Mouse (Mus musculus): ENCODE results near the gene Defb21. TPM values are rescaled to one million over a fixed set of nuclear protein-coding genes. Genes with fewer than 3 reads are reported as not detected.

Gene Defb21
- polyA plus RNA-seq, 1 experiment from 2014 or later: not detected

DNA sequence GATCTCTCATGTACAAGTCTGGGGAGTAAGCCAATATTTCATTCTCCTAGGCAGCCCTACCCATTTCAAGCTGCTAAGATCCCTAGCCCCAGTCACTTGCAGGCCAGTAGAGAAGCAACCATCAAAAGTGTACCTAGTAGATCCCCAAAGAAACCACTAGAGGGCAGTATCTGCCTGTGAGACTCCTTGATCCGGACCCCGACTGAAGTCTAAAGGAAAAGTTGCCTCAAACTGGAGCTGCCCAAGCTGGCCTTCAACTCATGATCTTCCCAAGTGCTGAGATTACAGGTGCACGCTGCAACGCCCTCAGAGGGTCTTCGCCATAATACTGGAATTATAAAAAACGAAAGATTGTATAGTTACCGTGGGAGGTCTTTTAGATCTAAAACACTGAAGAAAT lies 43.0 kb downstream of the Defb21 start:
- Histone ChIP-seq H3K4me1 (replicated peaks; ENCODE audit: control insufficient read depth, insufficient read depth, low read length) (no peaks in the 10 kb centered on the region), H3K9ac (ENCODE audit: low read depth, low read length) (no peak overlapping the region), H3K4me3 (ENCODE audit: low read depth, low read length) (no peak overlapping the region), H3K27ac (ENCODE audit: low read depth, low read length) (no peak overlapping the region), H3K27me3 (replicated peaks; ENCODE audit: control insufficient read depth, insufficient read depth, low read length) (no peaks in the 10 kb centered on the region), H3K4me2 (replicated peaks; ENCODE audit: low read depth) (no peak overlapping the region), H3K9me3 (ENCODE audit: control insufficient read depth) (no peaks in the 10 kb centered on the region), H3K36me3 (ENCODE audit: control insufficient read depth, insufficient read depth) (no peaks in the 10 kb centered on the region)
- ATAC-seq: peak; percentile 33; the same call in 1 of the 2 replicates
- TF ChIP-seq CTCF (IDR thresholded peaks at IDR 0.05; ENCODE audit: low read depth): peak; percentile 95
- WGBS: 16% methylated on average over 7 of the region's 7 CpGs

DNA sequence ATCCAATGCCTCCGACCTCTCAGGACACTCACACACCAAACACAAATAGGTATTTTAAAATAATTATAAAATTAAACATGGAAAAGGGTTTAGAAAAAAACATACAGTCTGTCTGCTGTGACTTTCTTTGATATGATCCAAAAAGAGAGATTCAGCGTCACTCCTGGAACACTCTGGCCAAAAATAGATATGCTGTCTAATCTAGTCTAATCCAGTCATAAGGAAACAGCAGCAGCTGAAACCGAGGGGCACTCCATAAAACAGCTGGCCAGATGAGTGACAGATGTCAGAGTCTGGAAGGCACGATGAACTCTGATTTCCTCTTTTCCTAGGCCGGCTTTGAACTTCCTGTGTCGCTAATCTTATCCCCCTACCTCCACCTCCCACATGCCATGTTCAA lies 43.9 kb downstream of the Defb21 start:
- 70% methylated on average over 6 of the region's 6 CpGs for WGBS
- no peak for ATAC-seq
- Histone ChIP-seq H3K27me3 (replicated peaks; ENCODE audit: control insufficient read depth, insufficient read depth, low read length) (no peaks in the 10 kb centered on the region), H3K4me3 (ENCODE audit: low read depth, low read length) (no peak overlapping the region), H3K4me2 (replicated peaks; ENCODE audit: low read depth) (no peak overlapping the region), H3K36me3 (ENCODE audit: control insufficient read depth, insufficient read depth) (no peaks in the 10 kb centered on the region), H3K27ac (ENCODE audit: low read depth, low read length) (no peak overlapping the region), H3K4me1 (replicated peaks; ENCODE audit: control insufficient read depth, insufficient read depth, low read length) (no peaks in the 10 kb centered on the region), H3K9me3 (ENCODE audit: control insufficient read depth) (no peaks in the 10 kb centered on the region), H3K9ac (ENCODE audit: low read depth, low read length) (no peak overlapping the region)
- no peak for TF ChIP-seq CTCF (IDR thresholded peaks at IDR 0.05; ENCODE audit: low read depth)

DNA sequence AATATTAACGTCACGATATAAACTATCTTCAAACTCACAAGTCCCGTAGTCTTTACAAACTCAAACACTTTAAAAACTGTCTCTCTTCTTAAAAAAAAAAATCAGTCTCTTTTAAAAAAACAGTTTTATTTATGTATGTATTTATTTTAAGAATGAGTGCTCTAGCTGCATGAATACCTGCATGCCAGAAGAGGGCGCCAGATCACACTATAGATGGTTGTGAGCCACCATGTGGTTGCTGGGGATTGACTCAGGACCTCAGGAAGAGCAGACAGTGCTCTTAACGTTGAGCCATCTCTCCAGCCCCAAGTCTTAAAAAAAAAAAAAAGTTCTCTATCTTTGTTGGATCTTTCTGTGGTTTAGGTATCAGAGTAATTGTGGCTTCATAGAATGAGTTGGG lies 44.8 kb downstream of the Defb21 start:
- H3K9ac ChIP-seq (ENCODE audit: low read depth, low read length): no peak overlapping the region
- H3K27ac ChIP-seq (ENCODE audit: low read depth, low read length): no peak overlapping the region
- no peak overlapping the region for H3K4me3 ChIP-seq (ENCODE audit: low read depth, low read length)
- peak; percentile 59 for TF ChIP-seq CTCF (IDR thresholded peaks at IDR 0.05; ENCODE audit: low read depth)
- no peaks in the 10 kb centered on the region for H3K4me1 ChIP-seq (replicated peaks; ENCODE audit: control insufficient read depth, insufficient read depth, low read length)
- no peaks in the 10 kb centered on the region for H3K9me3 ChIP-seq (ENCODE audit: control insufficient read depth)
- no peaks in the 10 kb centered on the region for H3K27me3 ChIP-seq (replicated peaks; ENCODE audit: control insufficient read depth, insufficient read depth, low read length)
- no peak for ATAC-seq
- no peaks in the 10 kb centered on the region for H3K36me3 ChIP-seq (ENCODE audit: control insufficient read depth, insufficient read depth)
- WGBS: 61% methylated on average over 5 of the region's 5 CpGs
- no peak overlapping the region for H3K4me2 ChIP-seq (replicated peaks; ENCODE audit: low read depth)

DNA sequence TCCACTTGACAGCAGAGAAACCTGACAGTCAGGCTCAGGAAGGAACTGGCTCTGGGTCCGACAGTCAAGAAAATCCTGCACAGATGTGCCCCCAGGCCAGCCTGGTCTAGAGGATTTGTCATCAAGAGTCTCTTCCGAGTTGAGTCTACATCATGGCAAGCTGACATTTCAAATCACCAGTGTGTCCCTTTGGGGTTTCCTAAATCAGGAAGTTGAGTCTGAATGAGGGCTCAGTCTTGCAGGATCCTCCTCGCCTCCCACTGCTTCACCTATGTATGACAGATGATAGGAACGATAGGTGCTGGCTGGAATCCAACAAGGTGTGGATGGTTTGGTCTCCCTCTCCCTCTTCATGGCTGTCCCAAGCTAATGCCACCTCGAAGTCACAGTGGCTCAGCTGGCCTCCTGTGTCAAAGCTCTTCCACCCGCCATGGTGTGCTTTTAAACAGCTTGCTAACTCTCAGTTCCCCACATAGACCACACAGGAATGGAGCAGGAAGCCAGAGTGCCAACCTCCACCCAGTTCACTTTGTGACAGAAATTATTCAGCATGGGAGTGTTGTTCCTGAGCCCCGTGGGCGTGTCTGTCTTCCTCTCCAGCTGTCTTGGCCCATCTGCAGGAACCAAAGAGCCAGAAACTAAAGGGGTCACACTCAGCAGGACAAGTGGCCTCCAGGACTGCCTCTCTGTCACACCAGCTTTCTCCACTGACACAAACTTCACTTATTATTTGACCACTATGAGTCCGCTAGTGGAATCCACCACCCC lies 48.0 kb downstream of the Defb21 start:
- H3K4me2 ChIP-seq (replicated peaks; ENCODE audit: low read depth): no peak overlapping the region
- ATAC-seq: no peak
- TF ChIP-seq CTCF (IDR thresholded peaks at IDR 0.05; ENCODE audit: low read depth): no peak
- no peaks in the 10 kb centered on the region for H3K9me3 ChIP-seq (ENCODE audit: control insufficient read depth)
- no peaks in the 10 kb centered on the region for H3K36me3 ChIP-seq (ENCODE audit: control insufficient read depth, insufficient read depth)
- no peaks in the 10 kb centered on the region for H3K4me1 ChIP-seq (replicated peaks; ENCODE audit: control insufficient read depth, insufficient read depth, low read length)
- no peak overlapping the region for H3K27ac ChIP-seq (ENCODE audit: low read depth, low read length)
- H3K27me3 ChIP-seq (replicated peaks; ENCODE audit: control insufficient read depth, insufficient read depth, low read length): 0 out of 2 replicates have a peak, but pooled peaks cover under 1% of the 10 kb centered on the region
- no peak overlapping the region for H3K4me3 ChIP-seq (ENCODE audit: low read depth, low read length)
- H3K9ac ChIP-seq (ENCODE audit: low read depth, low read length): no peak overlapping the region
- 66% methylated on average over 9 of the region's 9 CpGs for WGBS

DNA sequence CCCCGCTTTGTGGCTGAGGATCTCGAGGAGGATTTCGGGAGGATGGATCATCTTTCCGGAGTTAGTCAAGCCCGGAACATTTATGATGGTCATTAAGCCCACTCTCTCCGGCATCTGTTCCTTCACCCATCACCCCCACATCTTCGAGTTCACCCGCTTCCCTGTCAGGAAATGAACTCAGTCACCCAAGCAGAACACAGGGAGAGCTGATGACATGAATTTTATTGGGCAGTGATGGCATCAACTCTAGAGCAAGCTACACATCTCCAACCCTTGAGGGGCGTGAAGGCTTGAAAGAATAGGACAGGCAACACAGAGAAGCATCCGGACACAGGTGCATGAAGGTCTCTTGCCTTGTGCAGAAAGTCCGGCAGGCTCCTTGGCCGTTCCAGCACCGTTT lies 49.6 kb downstream of the Defb21 start:
- no peaks in the 10 kb centered on the region for H3K9me3 ChIP-seq (ENCODE audit: control insufficient read depth)
- H3K9ac ChIP-seq (ENCODE audit: low read depth, low read length): no peak overlapping the region
- no peaks in the 10 kb centered on the region for H3K36me3 ChIP-seq (ENCODE audit: control insufficient read depth, insufficient read depth)
- peaks cover 15% of the 10 kb centered on the region; the same call in 1 of the 2 replicates for H3K27me3 ChIP-seq (replicated peaks; ENCODE audit: control insufficient read depth, insufficient read depth, low read length)
- H3K27ac ChIP-seq (ENCODE audit: low read depth, low read length): no peak overlapping the region
- no peak for TF ChIP-seq CTCF (IDR thresholded peaks at IDR 0.05; ENCODE audit: low read depth)
- no peak overlapping the region for H3K4me3 ChIP-seq (ENCODE audit: low read depth, low read length)
- ATAC-seq: no peak
- WGBS: 84% methylated on average over 13 of the region's 13 CpGs
- H3K4me2 ChIP-seq (replicated peaks; ENCODE audit: low read depth): no peak overlapping the region
- H3K4me1 ChIP-seq (replicated peaks; ENCODE audit: control insufficient read depth, insufficient read depth, low read length): no peaks in the 10 kb centered on the region

DNA sequence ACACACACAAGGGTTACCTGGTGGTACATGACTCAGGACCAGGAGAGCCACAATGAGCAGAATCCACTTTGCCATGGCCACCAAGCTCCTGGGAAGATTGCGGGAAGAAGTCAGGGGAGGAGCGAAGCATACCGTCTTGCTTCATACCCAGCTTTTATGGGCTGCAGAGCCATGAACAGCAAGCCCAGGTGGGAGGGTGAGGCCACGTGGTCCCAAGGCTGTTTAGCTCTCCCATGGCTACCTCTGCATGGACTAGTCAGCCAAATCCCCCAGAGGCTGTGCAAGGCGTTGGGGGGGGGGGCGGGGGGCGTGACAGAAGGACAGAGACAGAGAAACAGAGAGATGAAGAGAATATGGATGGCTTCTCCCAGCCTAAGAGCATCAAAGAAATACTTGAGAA lies 50.4 kb downstream of the Defb21 start, which contains the start of gene Defb25:
TSS of gene Defb25 (minus strand) at position 101 of the 400 bp plus-strand sequence.
- Histone ChIP-seq H3K9me3 (ENCODE audit: control insufficient read depth) (no peaks in the 10 kb centered on the region), H3K4me2 (replicated peaks; ENCODE audit: low read depth) (no peak within 1 kb of the TSS), H3K27ac (ENCODE audit: low read depth, low read length) (no peak within 1 kb of the TSS), H3K27me3 (replicated peaks; ENCODE audit: control insufficient read depth, insufficient read depth, low read length) (peaks cover 22% of the 10 kb centered on the region), H3K36me3 (ENCODE audit: control insufficient read depth, insufficient read depth) (no peaks in the 10 kb centered on the region), H3K9ac (ENCODE audit: low read depth, low read length) (no peak within 1 kb of the TSS), H3K4me3 (ENCODE audit: low read depth, low read length) (no peak within 1 kb of the TSS), H3K4me1 (replicated peaks; ENCODE audit: control insufficient read depth, insufficient read depth, low read length) (no peaks in the 10 kb centered on the region)
- WGBS: 79% methylated on average over 7 of the region's 7 CpGs
- no peak for TF ChIP-seq CTCF (IDR thresholded peaks at IDR 0.05; ENCODE audit: low read depth)
- no peak for ATAC-seq

Other genes with a start within 250 kb of the Defb21 start
- gene Rbck1, start 240.1 kb upstream of the Defb21 start, polyA plus RNA-seq (2015; fragmentation: Nextera tagmentation; extraction: Ambion mirVana): 44.9 and 50.3 TPM in 2 replicates
- 2.5 and 2.9 TPM in 2 replicates for gene Trib3, start 228.7 kb upstream of the Defb21 start, polyA plus RNA-seq (2015; fragmentation: Nextera tagmentation; extraction: Ambion mirVana)
- 4.1 and 4.7 TPM in 2 replicates for gene Nrsn2, start 196.1 kb upstream of the Defb21 start, polyA plus RNA-seq (2015; fragmentation: Nextera tagmentation; extraction: Ambion mirVana)
- 2.8 and 3.1 TPM in 2 replicates for gene Sox12, start 174.7 kb upstream of the Defb21 start, polyA plus RNA-seq (2015; fragmentation: Nextera tagmentation; extraction: Ambion mirVana)
- 15.7 and 18.1 TPM in 2 replicates for gene Zcchc3, start 157.7 kb upstream of the Defb21 start, polyA plus RNA-seq (2015; fragmentation: Nextera tagmentation; extraction: Ambion mirVana)
- gene 6820408C15Rik, start 157.2 kb upstream of the Defb21 start, polyA plus RNA-seq (2015; fragmentation: Nextera tagmentation; extraction: Ambion mirVana): 0.34 and 0.37 TPM in 2 replicates
- not detected in 2 replicates for gene Defb23, start 108.1 kb upstream of the Defb21 start, polyA plus RNA-seq (2015; fragmentation: Nextera tagmentation; extraction: Ambion mirVana)
- gene Defb20, start 95.7 kb upstream of the Defb21 start, polyA plus RNA-seq (2015; fragmentation: Nextera tagmentation; extraction: Ambion mirVana): not detected in 2 replicates
- gene Defb22, start 82.6 kb upstream of the Defb21 start, polyA plus RNA-seq (2015; fragmentation: Nextera tagmentation; extraction: Ambion mirVana): not detected in 2 replicates
- gene Defb26, start 61.1 kb upstream of the Defb21 start, polyA plus RNA-seq (2015; fragmentation: Nextera tagmentation; extraction: Ambion mirVana): not detected in 2 replicates
- gene Defb28, start 54.5 kb upstream of the Defb21 start, polyA plus RNA-seq (2015; fragmentation: Nextera tagmentation; extraction: Ambion mirVana): not detected in 2 replicates
- gene Defb29, start 32.6 kb upstream of the Defb21 start, polyA plus RNA-seq (2015; fragmentation: Nextera tagmentation; extraction: Ambion mirVana): not detected in 2 replicates
- gene Gm17416, start 3.4 kb upstream of the Defb21 start, polyA plus RNA-seq (2015; fragmentation: Nextera tagmentation; extraction: Ambion mirVana): not detected in 2 replicates
- 0.35 and 0.77 TPM in 2 replicates for gene Defb19, start 7.6 kb downstream of the Defb21 start, polyA plus RNA-seq (2015; fragmentation: Nextera tagmentation; extraction: Ambion mirVana)
- gene Defb45, start 26.7 kb downstream of the Defb21 start, polyA plus RNA-seq (2015; fragmentation: Nextera tagmentation; extraction: Ambion mirVana): not detected in 2 replicates
- gene Defb36, start 31.6 kb downstream of the Defb21 start, polyA plus RNA-seq (2015; fragmentation: Nextera tagmentation; extraction: Ambion mirVana): not detected in 2 replicates
- 0.72 TPM in 1 of 2 replicates, not detected in the other for gene Defb25, start 50.3 kb downstream of the Defb21 start, polyA plus RNA-seq (2015; fragmentation: Nextera tagmentation; extraction: Ambion mirVana)
- gene Rem1, start 54.2 kb downstream of the Defb21 start, polyA plus RNA-seq (2015; fragmentation: Nextera tagmentation; extraction: Ambion mirVana): 5.9 and 6.4 TPM in 2 replicates
- gene H13, start 96.7 kb downstream of the Defb21 start, polyA plus RNA-seq (2015; fragmentation: Nextera tagmentation; extraction: Ambion mirVana): 110 and 111 TPM in 2 replicates
- gene Mcts2, start 114.3 kb downstream of the Defb21 start, polyA plus RNA-seq (2015; fragmentation: Nextera tagmentation; extraction: Ambion mirVana): 19.0 and 21.5 TPM in 2 replicates
- gene Id1, start 163.5 kb downstream of the Defb21 start, polyA plus RNA-seq (2015; fragmentation: Nextera tagmentation; extraction: Ambion mirVana): 76.1 and 92.4 TPM in 2 replicates
- gene Cox4i2, start 181.4 kb downstream of the Defb21 start, polyA plus RNA-seq (2015; fragmentation: Nextera tagmentation; extraction: Ambion mirVana): 9.3 and 9.5 TPM in 2 replicates